Mouse (Mus musculus): ENCODE data around the gene Gjd3.

GRCm38 (mm10) chr11:98972215-98972614, 10.6 kb downstream of the Gjd3 start:
- TF ChIP-seq CTCF (conservative IDR thresholded peaks at IDR 0.05; ENCODE audit: insufficient read depth, insufficient read length, low read depth, low read length) (peak; percentile 81), POLR2A (IDR thresholded peaks at IDR 0.05; ENCODE audit: low read depth, low read length) (no peak)
